Mouse (Mus musculus) C2C12 (cell line): Measurements from ENCODE around the gene Ppcdc.

Experiments used
- CTCF ChIP-seq: IDR thresholded peaks from one replicate; pipeline ENCODE4 v1.5.1; 2011; ENCODE audit not compliant: control insufficient read depth, insufficient read depth, insufficient read length
- MAX ChIP-seq: IDR thresholded peaks from one replicate; pipeline ENCODE4 v1.6.1; 2011; ENCODE audit warnings: mild to moderate bottlenecking, control low read depth
- MYOG ChIP-seq: IDR thresholded peaks from one replicate; pipeline ENCODE4 v1.6.1; 2011; ENCODE audit not compliant: control insufficient read depth, insufficient read length; ENCODE audit errors: extremely low read depth
- USF1 ChIP-seq: IDR thresholded peaks from one replicate; pipeline ENCODE4 v1.6.1; 2011; ENCODE audit warnings: low read depth, mild to moderate bottlenecking, control low read depth, moderate library complexity

DNA sequence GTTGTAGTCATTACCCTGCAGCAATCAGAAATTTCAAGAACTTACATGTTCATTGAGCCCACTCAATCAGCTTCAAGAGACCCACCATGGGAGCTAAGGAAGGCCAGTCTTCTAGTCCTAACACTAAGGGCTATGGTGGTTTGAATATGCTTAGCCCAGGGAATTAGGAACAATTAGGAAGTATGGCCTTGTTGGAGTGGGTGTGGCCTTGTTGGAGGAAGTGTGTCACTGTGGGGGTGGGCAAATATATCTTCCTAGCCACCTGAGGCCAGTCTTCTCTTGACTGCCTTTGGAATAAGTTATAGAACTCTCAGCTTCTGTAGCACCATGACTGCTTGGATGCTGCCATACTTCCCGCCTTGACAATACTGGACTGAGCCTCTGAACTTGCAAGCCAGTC, 696 bp upstream of the Ppcdc start:
- TF ChIP-seq USF1 (no peak), CTCF (no peak), MAX (no peak), MYOG (no peak)
